Mouse (Mus musculus): Measurements from ENCODE around the gene Hmg20a. TPM values are rescaled to one million over a fixed set of nuclear protein-coding genes. Genes with fewer than 3 reads are reported as not detected.

Hmg20a gene
- polyA plus RNA-seq, 1 experiment: 62.3 TPM

DNA sequence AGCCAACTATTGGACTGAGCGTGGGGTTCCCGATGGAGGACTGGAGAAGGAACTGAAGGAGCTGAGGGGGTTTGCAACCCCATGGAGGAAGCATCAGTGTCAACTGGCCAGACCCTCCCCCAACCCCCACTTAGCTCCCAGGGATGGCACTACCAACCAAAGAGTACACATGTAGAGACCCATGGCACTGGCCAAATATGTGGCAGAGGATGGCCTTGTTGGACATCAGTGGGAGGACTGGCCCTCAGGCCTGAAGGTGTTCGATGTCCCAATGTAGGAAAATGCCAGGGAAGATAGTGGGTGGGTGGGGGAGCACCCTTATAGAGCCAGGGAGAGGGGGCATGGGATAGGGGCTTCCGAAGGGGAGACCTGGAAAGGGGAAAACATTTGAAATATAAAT, 47.8 kb downstream of the Hmg20a start:
- WGBS: 95% methylated on average over 4 of the region's 4 CpGs
- no peak for TF ChIP-seq POLR2A (IDR thresholded peaks at IDR 0.05; ENCODE audit: control insufficient read depth, extremely low read depth, insufficient read depth, low read length, poor library complexity)
- TF ChIP-seq CTCF (IDR thresholded peaks at IDR 0.05; ENCODE audit: borderline replicate concordance, control insufficient read depth, extremely low read depth, insufficient read depth, low read length, poor library complexity): no peak
- Histone ChIP-seq H3K27me3 (ENCODE audit: control insufficient read depth, insufficient read depth, low read length) (no peaks in the 10 kb centered on the region), H3K4me1 (replicated peaks; ENCODE audit: control insufficient read depth, insufficient read depth, low read length) (peaks cover 15% of the 10 kb centered on the region), H3K36me3 (ENCODE audit: control insufficient read depth, insufficient read depth, low read length) (peaks cover 9% of the 10 kb centered on the region; the same call in 1 of the 2 replicates), H3K27ac (ENCODE audit: control insufficient read depth, insufficient read depth, low read length) (no peak overlapping the region), H3K4me3 (ENCODE audit: control insufficient read depth, insufficient read depth, low read length) (no peak overlapping the region)
- no peak for DNase-seq

DNA sequence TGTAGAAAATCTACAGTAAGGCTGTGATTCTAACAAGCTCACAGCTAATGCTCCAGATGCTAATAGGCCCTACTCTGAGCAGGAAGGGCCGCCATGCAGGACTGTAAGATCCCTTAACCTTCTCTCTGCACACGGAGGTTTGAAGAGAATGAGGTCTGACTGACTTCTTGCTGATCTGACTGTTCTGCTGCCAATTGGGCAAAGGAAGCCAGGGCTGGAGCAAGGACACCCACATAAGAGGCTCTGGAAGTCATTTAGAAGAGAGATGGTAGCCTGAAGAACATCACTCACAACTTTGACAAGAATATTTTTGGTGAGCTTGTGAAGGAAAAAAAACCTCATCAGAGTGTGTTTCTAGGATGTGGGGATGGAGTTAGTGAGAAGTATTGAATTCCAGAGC, 51.2 kb downstream of the Hmg20a start:
- Histone ChIP-seq H3K4me1 (replicated peaks; ENCODE audit: control insufficient read depth, insufficient read depth, low read length) (peaks cover 11% of the 10 kb centered on the region), H3K36me3 (ENCODE audit: control insufficient read depth, insufficient read depth, low read length) (peaks cover 13% of the 10 kb centered on the region; the same call in 1 of the 2 replicates), H3K27ac (ENCODE audit: control insufficient read depth, insufficient read depth, low read length) (no peak overlapping the region), H3K4me3 (ENCODE audit: control insufficient read depth, insufficient read depth, low read length) (no peak overlapping the region), H3K27me3 (ENCODE audit: control insufficient read depth, insufficient read depth, low read length) (no peaks in the 10 kb centered on the region)
- 94% methylated on average over 2 of the region's 2 CpGs for WGBS
- TF ChIP-seq CTCF (IDR thresholded peaks at IDR 0.05; ENCODE audit: borderline replicate concordance, control insufficient read depth, extremely low read depth, insufficient read depth, low read length, poor library complexity): no peak
- TF ChIP-seq POLR2A (IDR thresholded peaks at IDR 0.05; ENCODE audit: control insufficient read depth, extremely low read depth, insufficient read depth, low read length, poor library complexity): no peak
- no peak for DNase-seq

DNA sequence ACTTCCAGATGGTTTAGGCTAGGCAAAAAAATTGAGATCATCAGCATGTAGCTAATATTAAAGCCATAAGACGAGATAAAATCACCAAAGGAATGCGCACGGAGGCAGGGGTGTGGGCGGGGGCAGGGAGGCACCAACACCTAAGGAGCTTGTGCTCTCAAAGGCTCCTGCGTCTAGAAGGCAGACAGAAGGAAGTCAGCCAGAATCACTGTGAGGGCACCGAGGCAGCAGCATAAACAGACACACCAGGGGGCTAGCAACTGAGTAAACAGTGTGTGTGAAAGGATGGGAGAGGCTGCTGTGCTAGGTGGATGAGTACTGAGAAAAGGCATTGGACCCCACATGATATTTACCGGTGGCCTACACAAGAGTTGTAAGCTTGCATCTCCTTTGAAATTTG, 51.9 kb downstream of the Hmg20a start:
- Histone ChIP-seq H3K36me3 (ENCODE audit: control insufficient read depth, insufficient read depth, low read length) (peaks cover 17% of the 10 kb centered on the region; the same call in 1 of the 2 replicates), H3K27me3 (ENCODE audit: control insufficient read depth, insufficient read depth, low read length) (no peaks in the 10 kb centered on the region), H3K27ac (ENCODE audit: control insufficient read depth, insufficient read depth, low read length) (no peak overlapping the region), H3K4me3 (ENCODE audit: control insufficient read depth, insufficient read depth, low read length) (no peak overlapping the region), H3K4me1 (replicated peaks; ENCODE audit: control insufficient read depth, insufficient read depth, low read length) (peaks cover 8% of the 10 kb centered on the region)
- DNase-seq: no peak
- WGBS: 90% methylated on average over 7 of the region's 7 CpGs
- TF ChIP-seq POLR2A (IDR thresholded peaks at IDR 0.05; ENCODE audit: control insufficient read depth, extremely low read depth, insufficient read depth, low read length, poor library complexity): no peak
- no peak for TF ChIP-seq CTCF (IDR thresholded peaks at IDR 0.05; ENCODE audit: borderline replicate concordance, control insufficient read depth, extremely low read depth, insufficient read depth, low read length, poor library complexity)

DNA sequence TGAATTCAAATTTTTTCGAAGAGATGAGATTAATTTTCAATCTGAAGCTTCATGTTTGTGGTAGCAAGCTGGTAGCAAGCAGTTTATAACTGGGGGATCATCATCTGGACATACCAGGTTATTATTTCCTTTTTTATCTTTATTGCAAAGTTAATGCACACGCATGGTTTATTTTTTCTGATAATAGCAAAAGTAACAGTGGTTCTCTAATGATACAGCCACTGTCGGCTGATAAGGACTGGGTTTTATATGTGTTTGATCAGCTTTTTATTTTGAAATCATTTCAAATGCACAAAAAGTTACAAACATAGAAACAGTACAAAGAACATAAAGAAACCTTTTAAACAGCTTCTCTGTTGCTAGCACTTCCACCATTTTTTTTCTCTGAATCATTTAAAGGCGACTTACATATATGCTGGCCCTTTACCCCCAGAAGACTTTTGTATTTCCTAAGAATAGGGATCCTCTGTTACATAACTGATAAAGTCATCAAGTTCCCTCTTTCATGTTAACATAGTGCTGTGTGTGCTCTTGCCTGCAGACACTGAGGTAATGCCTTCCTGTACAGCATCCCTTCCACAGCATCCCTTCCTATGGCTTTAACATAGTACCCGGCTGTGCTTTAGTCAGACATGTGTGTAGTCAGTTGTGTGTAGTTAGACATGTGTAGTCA, 60.7 kb downstream of the Hmg20a start:
- Histone ChIP-seq H3K36me3 (ENCODE audit: control insufficient read depth, insufficient read depth, low read length) (peaks cover 41% of the 10 kb centered on the region), H3K4me1 (replicated peaks; ENCODE audit: control insufficient read depth, insufficient read depth, low read length) (no peaks in the 10 kb centered on the region), H3K27me3 (ENCODE audit: control insufficient read depth, insufficient read depth, low read length) (no peaks in the 10 kb centered on the region), H3K4me3 (ENCODE audit: control insufficient read depth, insufficient read depth, low read length) (no peak overlapping the region), H3K27ac (ENCODE audit: control insufficient read depth, insufficient read depth, low read length) (no peak overlapping the region)
- TF ChIP-seq POLR2A (IDR thresholded peaks at IDR 0.05; ENCODE audit: control insufficient read depth, extremely low read depth, insufficient read depth, low read length, poor library complexity): no peak
- TF ChIP-seq CTCF (IDR thresholded peaks at IDR 0.05; ENCODE audit: borderline replicate concordance, control insufficient read depth, extremely low read depth, insufficient read depth, low read length, poor library complexity): no peak
- DNase-seq: no peak
- 96% methylated on average over 5 of the region's 5 CpGs for WGBS

DNA sequence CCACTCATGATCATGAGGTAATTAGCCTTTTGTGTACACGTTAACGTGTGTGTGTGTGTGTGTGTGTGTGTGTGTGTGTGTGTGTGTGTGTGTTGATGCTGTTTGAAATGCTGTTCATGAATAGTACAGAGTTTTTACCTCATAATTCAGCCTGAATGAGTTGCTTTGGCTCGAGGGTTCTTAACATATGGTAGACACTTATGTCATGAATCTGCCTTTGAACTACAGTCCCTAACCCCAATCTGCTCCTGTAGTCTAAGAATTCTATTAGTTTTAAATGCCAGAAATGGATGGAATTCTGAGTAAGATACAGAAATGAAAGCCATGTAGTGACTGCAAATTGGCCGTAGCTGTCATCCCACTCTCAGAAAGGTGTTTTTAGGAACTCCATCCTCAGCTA, 64.2 kb downstream of the Hmg20a start:
- Histone ChIP-seq H3K27ac (ENCODE audit: control insufficient read depth, insufficient read depth, low read length) (no peak overlapping the region), H3K27me3 (ENCODE audit: control insufficient read depth, insufficient read depth, low read length) (no peaks in the 10 kb centered on the region), H3K36me3 (ENCODE audit: control insufficient read depth, insufficient read depth, low read length) (peaks cover 32% of the 10 kb centered on the region), H3K4me1 (replicated peaks; ENCODE audit: control insufficient read depth, insufficient read depth, low read length) (no peaks in the 10 kb centered on the region), H3K4me3 (ENCODE audit: control insufficient read depth, insufficient read depth, low read length) (no peak overlapping the region)
- DNase-seq: no peak
- 95% methylated on average over 4 of the region's 4 CpGs for WGBS
- TF ChIP-seq POLR2A (IDR thresholded peaks at IDR 0.05; ENCODE audit: control insufficient read depth, extremely low read depth, insufficient read depth, low read length, poor library complexity) (no peak), CTCF (IDR thresholded peaks at IDR 0.05; ENCODE audit: borderline replicate concordance, control insufficient read depth, extremely low read depth, insufficient read depth, low read length, poor library complexity) (no peak)

DNA sequence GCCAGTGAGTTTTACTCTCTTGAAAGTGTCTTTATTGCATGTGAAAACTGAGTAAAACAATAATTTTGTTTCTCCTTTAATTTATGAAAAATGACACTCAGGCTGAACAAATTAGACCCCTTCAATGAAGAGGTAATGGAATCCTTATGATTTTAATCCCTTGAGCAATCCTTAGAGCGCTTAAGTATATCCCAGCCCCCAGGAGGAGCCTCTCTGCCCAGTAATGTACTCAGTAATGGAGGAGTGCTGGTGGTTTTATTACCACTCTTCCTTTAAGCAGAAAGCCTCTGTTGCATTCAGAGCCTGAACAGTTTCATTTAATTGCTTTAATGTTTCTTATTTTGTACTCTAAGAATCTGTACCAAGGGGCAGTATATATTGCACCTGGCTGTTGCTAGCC, 67.0 kb downstream of the Hmg20a start:
- WGBS: 98% methylated on average over 1 of the region's 1 CpGs
- no peak for TF ChIP-seq CTCF (IDR thresholded peaks at IDR 0.05; ENCODE audit: borderline replicate concordance, control insufficient read depth, extremely low read depth, insufficient read depth, low read length, poor library complexity)
- no peak for TF ChIP-seq POLR2A (IDR thresholded peaks at IDR 0.05; ENCODE audit: control insufficient read depth, extremely low read depth, insufficient read depth, low read length, poor library complexity)
- Histone ChIP-seq H3K4me1 (replicated peaks; ENCODE audit: control insufficient read depth, insufficient read depth, low read length) (no peaks in the 10 kb centered on the region), H3K36me3 (ENCODE audit: control insufficient read depth, insufficient read depth, low read length) (peaks cover 55% of the 10 kb centered on the region), H3K4me3 (ENCODE audit: control insufficient read depth, insufficient read depth, low read length) (no peak overlapping the region), H3K27me3 (ENCODE audit: control insufficient read depth, insufficient read depth, low read length) (no peaks in the 10 kb centered on the region), H3K27ac (ENCODE audit: control insufficient read depth, insufficient read depth, low read length) (no peak overlapping the region)
- no peak for DNase-seq

Data from thymus, adult 2 months (tissue).